Mouse (Mus musculus) spleen, postnatal 0 days (tissue): ENCODE results near the gene Guca2b. TPM values are rescaled to one million over a fixed set of nuclear protein-coding genes. Genes with fewer than 3 reads are reported as not detected.

Source experiments
- polyA plus RNA-seq: library from polyadenylated mRNA; unstranded; fragments of >200 nt; fragmentation: Nextera tagmentation; extraction: Ambion mirVana; gene quantifications from 2 replicates; pipeline ENCODE4 v1.2.1, GENCODE M21; 2015

Gene Guca2b
- not detected in 2 replicates for polyA plus RNA-seq

DNA sequence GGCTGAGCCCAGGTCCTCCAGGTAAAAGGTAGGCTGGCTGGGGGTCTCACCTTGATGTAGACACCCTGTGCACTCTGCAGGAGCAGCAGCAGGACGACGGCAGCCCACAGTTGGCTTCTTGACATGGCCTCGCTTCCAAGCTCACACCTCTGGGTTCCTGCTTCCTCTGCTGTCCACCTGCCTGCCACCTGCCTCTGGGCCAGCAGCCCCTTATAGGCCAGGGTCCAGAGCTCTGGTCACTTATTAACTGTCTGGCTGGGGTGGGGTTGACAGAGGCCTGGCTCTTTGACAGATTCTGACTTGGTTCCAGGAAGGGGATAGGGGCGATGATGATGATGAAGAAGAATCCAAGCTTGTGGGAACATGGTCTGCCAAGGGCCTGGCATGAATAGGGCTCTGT is at the start of gene Guca2b:
TSS of gene Guca2b (minus strand) at position 224 of the 400 bp plus-strand sequence.

GRCm38 (mm10) chr4:119637176-119637845 is 21.4 kb downstream of the Guca2b start, which contains the start of gene Guca2a:
Gene Guca2a (plus strand): TSS chr4:119637704.

Other genes starting within 250 kb of the Guca2b start
- 1.1 and 1.2 TPM in 2 replicates for gene Ccdc30, start 243.4 kb downstream of the Guca2b start, polyA plus RNA-seq
- 12.7 and 16.7 TPM in 2 replicates for gene Ppcs, start 236.5 kb downstream of the Guca2b start, polyA plus RNA-seq
- 0.17 TPM in 1 of 2 replicates, not detected in the other for gene Zmynd12, start 236.1 kb downstream of the Guca2b start, polyA plus RNA-seq
- gene Rimkla, start 166.3 kb downstream of the Guca2b start, polyA plus RNA-seq: 0.07 TPM in 1 of 2 replicates, not detected in the other
- gene Foxj3, start 122.0 kb downstream of the Guca2b start, polyA plus RNA-seq: 6.7 and 8.0 TPM in 2 replicates
- gene Frg2f1, start 119.4 kb downstream of the Guca2b start, polyA plus RNA-seq: 1.9 and 2.4 TPM in 2 replicates
- gene Guca2a, start 21.2 kb downstream of the Guca2b start, polyA plus RNA-seq: not detected in 2 replicates
- 4.2 and 6.0 TPM in 2 replicates for gene Hivep3, start 74.8 kb upstream of the Guca2b start, polyA plus RNA-seq